Mouse (Mus musculus): Measurements from ENCODE around the gene Mgmt. TPM values are rescaled to one million over a fixed set of nuclear protein-coding genes. Genes with fewer than 3 reads are reported as not detected.

Gene Mgmt
- total RNA-seq, 2 experiments from 2014 or later = 2.5 to 5.0 TPM

DNA sequence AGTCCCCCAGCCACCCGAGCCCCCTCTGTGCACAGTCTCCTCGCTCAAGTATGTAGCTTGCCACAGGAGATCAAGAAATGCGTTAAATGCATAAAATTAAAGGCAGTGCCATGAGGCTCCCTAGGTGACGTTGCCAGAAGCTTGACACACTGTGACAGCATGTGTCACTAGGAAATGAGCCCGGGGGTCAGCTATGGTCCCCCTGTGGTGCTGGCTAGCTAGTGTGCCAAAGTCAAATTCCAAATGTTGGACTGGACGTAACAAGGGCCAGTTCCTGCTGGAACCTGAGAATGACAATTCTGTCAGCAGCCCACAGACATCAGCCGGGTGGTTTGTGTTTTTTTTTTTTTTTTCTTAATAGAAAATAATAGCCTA, 144.5 kb downstream of the Mgmt start:
- ATAC-seq (replicated peaks; ENCODE audit: low FRiP score, low TSS enrichment, poor library complexity, severe bottlenecking) = no peak

DNA sequence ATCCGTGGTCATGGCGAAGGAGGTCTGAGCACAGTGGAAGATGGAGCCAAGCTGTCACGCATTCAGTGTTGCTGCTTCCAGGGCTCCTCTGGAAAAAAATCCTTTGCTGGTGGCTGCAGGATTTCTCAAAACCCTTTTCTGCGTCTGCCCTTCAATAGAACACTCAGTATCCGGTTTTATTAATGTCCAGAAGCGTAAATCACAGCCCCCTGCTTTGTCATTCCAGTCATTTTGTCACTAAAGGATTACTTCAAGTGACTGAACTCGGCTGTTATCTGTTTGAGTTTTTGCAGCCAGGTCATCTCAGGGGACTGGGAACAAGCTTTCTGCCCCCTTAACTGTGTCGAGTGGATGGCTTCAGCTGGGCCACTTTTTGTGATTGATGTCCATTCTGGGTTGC, 146.2 kb downstream of the Mgmt start:
- no peak for ATAC-seq (replicated peaks; ENCODE audit: low FRiP score, low TSS enrichment, poor library complexity, severe bottlenecking)

DNA sequence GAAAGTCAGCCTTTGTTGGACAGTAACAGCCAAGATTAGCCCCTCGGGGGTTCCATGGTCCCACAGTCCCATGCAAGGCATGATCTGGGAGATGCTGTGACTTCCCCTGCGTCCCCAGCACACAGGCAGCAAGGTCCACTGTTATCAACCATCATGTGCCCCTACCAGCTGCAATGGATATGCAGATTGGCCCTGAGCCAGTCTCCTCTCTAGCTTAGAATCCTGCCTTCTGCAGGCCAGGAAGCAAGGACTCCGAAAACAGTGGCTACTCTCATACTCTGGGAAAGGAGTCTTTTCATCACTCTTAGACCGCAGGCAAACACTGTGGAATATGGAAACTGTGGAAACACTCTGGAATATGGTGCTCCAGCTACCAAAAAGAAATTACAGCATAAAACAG, 152.5 kb downstream of the Mgmt start:
- no peak for ATAC-seq (replicated peaks; ENCODE audit: low FRiP score, low TSS enrichment, poor library complexity, severe bottlenecking)

DNA sequence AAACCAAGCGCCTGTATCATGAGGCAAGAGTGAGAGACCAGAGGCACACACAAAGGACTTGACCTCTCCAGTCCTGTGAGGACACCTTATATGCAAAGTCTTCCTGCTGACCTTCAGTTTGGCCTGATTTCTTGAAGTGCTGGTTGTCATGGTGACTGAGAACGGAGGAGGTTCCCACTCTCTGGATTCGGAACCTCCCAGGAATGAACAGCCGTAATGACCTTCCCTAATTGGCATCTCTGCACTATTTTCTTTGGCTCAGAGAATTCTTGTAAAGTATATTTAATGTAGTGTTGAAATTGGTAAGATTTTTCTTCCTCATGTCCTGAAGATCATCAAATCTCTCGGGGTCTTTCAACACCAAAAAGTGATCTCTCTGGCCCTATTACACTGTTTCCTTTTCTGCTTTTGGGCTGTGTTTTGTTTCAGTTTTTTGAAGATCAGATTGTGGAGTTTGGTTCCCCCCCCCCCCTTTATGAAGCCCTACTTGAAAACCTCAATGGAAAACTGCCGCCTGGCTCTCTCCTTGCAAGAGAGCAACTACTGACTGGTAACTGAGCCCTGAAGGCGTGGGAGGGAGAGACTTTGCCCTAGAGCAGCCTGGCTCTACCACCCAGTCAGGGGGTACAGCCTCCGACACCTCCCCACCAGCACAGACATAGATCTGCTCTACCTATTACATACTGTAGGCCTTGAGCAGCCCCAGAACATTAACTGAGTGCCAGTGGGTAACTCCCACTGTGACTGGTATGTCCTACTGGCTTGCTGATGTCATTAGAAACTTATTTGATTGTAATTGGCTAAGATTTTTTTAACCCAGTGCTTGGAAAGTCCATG, 153.9 kb downstream of the Mgmt start:
- ATAC-seq (replicated peaks; ENCODE audit: low FRiP score, low TSS enrichment, poor library complexity, severe bottlenecking) = no peak

DNA sequence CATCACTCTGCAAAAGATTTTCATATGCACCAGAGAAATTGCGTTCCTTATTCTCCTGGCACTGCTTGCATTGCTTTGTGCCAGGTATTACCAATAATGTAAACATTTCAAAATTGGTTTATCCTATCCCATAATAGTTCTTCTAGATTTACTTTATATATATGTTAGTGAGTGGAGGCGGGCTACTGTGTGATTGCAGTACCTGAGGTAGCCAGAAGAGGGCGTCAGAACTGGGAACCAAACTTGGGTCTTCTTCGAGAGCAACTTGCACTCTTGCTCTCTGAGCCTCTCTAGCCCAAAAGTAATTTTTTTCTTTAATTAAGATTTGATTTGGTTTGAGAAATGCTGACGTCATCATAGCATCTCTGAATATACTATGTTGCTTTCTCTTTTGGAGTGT, 159.9 kb downstream of the Mgmt start:
- ATAC-seq (replicated peaks; ENCODE audit: low FRiP score, low TSS enrichment, poor library complexity, severe bottlenecking) = no peak

DNA sequence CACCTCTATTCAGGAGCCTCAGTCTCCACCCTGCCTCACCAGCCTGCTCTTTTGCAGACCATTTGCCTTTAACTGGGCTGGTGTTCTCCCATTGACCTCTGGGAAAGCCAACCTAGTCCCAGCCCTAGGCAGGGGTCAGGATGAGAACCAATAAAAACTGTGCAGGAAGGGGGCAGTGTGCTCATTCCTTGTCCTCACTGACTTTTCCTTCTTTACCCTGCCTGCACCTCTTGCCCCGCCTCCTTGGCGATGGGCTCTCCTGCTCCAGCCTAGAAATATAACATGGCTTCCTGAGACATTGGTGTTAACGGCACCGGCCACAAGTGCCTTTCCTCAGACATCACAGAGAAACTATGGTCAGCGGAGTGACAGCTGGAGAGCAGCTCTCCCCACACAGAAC, 161.7 kb downstream of the Mgmt start:
- ATAC-seq (replicated peaks; ENCODE audit: low FRiP score, low TSS enrichment, poor library complexity, severe bottlenecking) = no peak

DNA sequence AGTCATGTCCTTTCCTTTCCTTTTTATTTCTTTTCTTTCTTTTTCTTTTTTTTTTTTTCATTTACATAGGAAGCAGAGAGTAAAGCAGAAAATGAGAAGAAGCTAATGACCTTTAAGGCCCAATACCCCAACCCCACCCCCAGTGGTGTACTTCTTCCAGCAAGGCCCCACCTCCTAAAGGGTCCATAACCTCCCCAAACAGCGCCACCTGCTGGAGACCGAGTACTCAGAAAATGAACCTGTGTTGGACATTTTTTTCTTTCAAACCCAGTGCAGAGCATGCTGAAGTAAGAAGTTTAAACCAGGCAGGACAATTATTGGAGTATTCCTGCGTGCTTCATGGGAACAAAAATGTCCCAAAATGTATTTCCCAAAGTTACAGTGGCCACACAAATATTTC, 166.1 kb downstream of the Mgmt start:
- no peak for ATAC-seq (replicated peaks; ENCODE audit: low FRiP score, low TSS enrichment, poor library complexity, severe bottlenecking)

DNA sequence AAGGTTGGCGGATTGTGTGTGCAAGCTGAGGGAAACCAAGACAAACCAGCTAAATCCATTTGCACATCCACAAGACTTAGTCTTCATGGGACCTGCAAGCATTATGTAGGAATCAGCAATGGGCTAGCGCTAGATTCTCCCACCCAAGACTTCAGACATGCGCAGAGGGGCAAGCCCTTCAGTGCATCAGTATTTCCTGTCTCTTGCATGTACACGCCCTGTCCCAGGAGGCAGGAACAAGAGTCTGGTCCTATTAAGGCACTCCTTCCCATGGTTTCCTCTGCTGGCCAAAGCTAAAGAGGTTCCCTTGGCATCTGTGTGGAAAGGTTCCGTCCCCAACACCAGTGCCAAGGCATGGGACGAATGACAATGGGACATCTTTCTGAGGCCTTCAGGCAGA, 166.7 kb downstream of the Mgmt start:
- ATAC-seq (replicated peaks; ENCODE audit: low FRiP score, low TSS enrichment, poor library complexity, severe bottlenecking) = no peak

DNA sequence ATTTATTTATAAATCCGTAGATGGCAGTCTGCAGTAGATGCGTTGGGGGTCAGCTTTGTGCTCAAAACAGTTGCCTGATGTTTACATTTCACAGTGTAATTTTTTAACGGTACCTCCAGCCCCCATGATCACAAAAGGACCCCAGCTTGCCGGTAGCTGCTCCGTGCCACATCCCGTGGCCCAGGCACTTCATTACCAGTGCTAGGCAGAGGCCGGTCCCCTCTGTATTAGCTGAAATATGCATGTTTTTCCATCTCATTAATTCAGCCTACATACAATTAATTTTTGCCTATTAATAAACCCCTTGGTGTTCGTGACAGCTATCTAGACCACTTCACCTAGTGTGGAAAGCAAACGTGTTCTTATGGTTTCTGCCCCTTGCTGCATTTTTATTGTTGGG, 169.8 kb downstream of the Mgmt start:
- no peak for ATAC-seq (replicated peaks; ENCODE audit: low FRiP score, low TSS enrichment, poor library complexity, severe bottlenecking)

DNA sequence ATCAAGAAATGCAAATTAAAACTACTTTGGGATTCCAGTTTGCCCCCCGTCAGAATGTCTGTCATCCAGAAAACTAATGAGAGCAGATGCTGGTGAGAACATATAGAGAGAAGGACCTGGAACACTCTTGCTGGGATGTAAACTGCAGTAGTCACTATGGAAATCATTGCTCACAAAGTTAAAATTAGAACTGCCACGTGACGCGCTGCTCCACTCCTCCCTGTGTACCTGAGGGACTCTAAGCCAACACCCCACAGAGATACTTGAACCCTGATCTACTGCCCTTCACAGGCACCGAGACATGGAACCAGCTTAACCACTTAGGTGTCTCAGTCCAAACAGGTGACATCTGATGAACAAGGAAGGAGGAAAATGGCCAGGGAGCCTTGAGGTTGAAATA, 171.0 kb downstream of the Mgmt start:
- no peak for ATAC-seq (replicated peaks; ENCODE audit: low FRiP score, low TSS enrichment, poor library complexity, severe bottlenecking)

DNA sequence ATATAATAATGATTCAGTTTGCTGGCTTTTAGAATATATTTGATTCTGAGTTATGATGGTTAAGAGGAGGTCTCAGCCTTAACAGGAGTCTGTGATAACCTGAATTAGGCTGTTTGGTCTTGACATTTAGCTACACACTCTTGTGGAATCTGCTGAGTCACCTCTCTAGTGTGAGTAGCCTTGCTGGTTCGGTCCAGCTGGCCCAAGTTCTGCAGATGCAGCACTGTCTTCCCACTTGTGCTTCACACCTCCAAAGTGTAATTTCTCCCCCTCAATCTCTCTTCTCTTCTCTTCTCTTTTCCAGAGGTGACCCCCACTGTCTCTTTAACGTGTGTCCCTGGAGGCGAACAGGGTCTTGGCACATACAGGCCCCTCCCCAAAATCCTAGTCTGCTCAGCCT, 171.8 kb downstream of the Mgmt start:
- ATAC-seq (replicated peaks; ENCODE audit: low FRiP score, low TSS enrichment, poor library complexity, severe bottlenecking) = no peak

DNA sequence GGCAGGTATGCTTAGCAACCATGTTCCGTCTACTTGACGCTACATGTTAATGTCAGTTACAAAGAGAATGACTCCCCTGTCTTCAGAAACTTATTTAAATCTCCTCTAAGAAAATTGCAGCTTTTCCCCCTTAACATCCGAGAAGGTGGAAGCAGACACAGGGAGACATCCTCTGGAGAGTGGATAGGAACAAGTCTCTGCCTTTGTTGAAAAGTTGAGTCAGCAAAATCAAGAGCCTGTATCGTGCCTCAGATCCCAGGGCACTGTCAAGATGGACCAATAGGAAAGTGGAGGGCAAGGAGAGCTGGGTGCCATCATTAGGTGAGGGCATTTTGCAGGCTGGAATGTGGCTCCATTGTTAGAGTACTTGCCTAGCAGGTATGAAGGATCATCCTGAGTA, 172.6 kb downstream of the Mgmt start:
- ATAC-seq (replicated peaks; ENCODE audit: low FRiP score, low TSS enrichment, poor library complexity, severe bottlenecking) = no peak

DNA sequence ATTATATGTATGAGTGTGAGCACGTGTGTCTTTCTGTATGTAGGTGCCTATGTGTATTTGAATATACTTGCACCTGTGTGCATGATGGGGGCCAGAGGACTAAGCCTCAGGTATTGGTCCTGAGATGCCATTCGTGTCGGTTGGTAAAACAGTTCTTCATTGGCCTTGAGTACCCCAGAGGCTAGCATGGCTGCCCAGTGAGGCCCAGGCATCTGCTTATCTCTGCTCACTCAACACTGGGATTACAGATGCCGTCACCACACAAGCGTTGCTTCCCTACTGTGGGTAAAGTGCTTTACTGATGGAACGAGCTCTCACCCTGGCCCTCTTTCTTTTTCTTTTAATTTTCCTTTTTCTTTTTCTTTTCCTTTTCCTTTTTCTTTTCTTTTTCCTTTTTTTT, 173.3 kb downstream of the Mgmt start:
- no peak for ATAC-seq (replicated peaks; ENCODE audit: low FRiP score, low TSS enrichment, poor library complexity, severe bottlenecking)

DNA sequence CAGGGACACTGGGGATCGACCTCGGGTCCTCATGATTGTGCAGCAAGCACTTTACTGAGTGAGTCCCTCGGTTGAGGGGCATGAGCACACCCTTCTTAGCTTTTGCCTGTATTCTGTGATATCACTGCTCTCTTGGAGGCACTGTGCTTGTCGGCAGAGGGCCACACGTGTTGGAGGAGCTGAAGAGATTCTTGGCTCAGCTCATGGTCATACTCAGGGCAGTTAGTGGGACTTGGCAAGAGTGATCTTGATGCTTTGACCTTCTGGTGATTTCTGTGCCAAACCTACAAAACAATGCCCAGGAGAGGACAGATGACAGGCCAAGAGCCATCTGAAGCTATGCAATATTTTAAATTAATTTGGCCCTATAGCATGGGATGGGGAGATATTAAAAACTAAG, 174.4 kb downstream of the Mgmt start:
- no peak for ATAC-seq (replicated peaks; ENCODE audit: low FRiP score, low TSS enrichment, poor library complexity, severe bottlenecking)

DNA sequence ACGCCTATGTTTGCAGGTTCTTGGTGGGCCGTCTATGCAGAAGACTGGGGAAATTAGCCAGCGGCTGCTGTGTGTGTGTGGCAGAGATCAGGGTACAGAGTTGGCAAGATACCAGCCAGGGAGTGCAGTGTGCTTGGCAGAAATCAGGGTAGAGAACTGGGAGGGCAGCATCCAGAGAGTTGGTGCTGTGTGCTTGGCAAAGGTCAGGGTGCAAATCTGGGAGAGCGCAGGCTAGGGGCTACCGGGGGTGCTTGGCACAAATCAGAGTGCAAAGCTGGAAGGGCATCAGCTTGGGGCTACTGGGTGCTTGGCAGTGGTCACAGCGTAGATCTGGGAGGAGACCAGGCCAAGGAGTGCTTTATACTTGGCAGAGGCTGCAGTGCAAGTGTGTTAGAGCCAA, 175.4 kb downstream of the Mgmt start:
- no peak for ATAC-seq (replicated peaks; ENCODE audit: low FRiP score, low TSS enrichment, poor library complexity, severe bottlenecking)

DNA sequence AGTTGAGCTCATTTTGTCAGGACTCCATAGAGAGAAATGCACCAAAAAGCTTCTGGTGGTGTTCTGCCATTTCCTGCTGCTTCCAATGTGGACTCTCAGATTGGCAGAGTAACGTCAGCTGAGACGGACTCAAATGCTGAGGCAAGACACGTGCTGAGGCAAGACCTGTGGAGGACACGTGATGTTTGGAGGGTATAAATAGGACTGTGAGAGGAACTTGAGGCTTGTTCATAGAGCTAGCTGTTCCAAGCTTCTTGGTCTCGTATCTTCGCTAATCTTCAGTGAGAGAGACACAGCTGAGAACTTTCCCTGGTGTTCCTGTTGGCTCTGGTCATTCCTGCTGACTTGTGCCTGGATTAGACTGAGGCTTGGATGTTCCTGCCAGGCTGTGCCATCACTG, 176.9 kb downstream of the Mgmt start:
- no peak for ATAC-seq (replicated peaks; ENCODE audit: low FRiP score, low TSS enrichment, poor library complexity, severe bottlenecking)

DNA sequence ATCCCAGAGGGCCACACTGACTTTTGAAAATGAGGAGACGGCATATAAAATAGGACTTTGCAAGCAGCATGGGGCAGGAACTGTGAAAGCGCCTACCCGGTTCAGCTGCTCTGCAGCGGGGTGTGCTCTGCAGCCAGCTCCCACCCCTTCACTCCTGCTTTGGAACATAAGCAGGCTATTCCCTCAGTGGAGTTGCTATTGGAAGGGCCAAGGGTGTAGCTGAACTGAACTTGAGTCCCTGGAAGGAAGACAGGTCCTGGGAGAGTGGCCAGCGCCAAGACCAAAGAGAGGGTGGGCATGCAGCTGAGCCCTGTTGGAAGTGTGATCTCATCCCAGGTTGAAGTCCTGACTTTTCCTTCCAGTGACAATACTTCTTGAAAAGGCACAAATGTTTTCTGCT, 179.5 kb downstream of the Mgmt start:
- no peak for ATAC-seq (replicated peaks; ENCODE audit: low FRiP score, low TSS enrichment, poor library complexity, severe bottlenecking)

DNA sequence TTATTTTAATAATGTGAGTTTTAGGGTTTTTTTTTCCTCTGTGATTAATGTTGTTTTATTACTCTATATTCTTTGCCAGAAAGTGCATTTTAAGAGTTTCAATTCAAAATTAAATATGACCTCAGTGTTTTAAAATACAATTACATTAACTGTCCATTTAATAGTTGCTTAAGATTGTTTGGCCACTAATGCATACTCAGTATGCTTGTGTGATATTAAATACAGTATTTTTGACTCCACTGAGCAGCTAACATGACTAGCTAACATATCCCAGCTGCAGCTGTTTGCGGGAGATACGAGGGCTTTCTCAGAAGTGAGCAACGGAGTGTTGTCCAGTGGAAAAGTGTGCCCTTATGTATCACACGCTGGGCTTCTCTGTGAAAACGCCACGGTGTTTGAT, 179.9 kb downstream of the Mgmt start:
- no peak for ATAC-seq (replicated peaks; ENCODE audit: low FRiP score, low TSS enrichment, poor library complexity, severe bottlenecking)

DNA sequence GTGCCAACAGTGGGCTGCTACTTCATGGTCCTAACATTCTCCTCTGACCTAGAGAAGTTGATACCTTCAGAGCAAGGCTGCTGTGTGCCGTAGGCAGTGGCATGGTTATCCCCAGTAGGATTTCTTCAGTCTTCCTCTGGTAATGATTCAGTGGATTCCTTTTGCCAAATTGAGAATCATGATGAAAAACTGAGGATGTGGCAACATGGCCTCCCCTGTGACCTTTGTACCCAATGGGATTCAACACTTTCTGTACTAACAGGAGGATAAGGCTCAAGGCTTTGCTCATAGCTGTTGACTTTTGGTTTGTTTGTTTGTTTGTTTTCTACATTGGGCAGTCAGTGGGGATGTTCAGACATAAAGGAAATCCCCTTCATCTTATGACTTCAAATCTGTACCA, 180.9 kb downstream of the Mgmt start:
- no peak for ATAC-seq (replicated peaks; ENCODE audit: low FRiP score, low TSS enrichment, poor library complexity, severe bottlenecking)

DNA sequence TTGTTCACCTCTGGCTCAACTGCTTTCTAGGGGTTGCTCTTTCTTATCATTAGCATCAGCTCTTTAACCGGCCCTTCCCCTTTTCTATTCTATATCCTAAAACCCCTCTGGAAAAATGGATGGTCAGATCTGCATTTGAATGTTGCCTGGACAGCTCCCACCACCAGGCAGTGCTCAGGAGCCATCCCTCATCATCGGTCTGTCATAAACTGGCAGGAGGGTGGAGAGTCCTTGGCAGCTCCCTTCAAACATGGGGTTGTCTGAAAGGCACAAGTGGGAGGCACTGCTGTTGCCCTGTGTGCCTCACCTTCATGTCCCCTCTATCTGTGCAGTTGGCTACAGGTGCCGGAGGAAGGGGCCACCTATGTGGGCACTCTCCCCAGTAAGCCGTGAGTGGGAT, 185.8 kb downstream of the Mgmt start:
- ATAC-seq (replicated peaks; ENCODE audit: low FRiP score, low TSS enrichment, poor library complexity, severe bottlenecking) = no peak

DNA sequence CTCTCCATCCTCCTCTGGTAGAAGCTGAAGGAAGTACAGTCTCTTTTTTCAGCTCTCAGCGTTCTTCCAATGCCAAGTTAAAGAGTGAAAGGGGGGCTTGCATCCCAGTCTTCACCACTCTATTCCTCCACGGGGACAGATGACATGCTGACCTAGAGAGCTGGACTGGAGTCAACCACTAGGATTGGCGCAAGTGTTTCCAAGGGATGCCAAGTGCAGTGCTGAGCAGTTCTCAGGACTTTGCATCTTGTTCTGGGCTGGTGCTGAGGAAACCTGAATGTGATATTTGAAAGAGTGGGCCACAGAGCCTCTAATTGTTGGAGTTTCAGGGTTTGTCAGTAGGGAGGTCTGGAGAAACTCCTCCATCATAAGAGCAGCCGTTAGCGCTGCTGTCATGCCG, 187.8 kb downstream of the Mgmt start:
- no peak for ATAC-seq (replicated peaks; ENCODE audit: low FRiP score, low TSS enrichment, poor library complexity, severe bottlenecking)

DNA sequence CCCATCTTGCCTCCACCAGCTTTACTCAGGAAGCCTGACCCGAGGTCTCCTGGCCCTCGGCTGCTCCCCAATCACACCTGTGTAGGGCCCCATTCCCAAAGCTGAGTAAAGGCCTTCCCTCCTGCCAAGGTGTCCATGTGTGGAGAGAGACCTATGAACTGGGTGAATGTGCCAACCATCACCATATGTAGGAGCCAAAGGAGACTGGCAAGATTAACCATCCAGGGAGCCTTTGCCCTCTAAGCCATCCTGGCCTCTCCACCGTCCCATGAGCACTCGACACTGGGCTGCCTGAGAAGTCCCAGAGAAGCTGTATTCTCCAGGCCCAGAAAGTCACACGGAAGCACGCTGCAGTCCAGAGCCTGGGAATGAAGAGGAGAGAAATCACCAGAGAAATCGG, 190.2 kb downstream of the Mgmt start:
- ATAC-seq (replicated peaks; ENCODE audit: low FRiP score, low TSS enrichment, poor library complexity, severe bottlenecking) = no peak
